Mouse (Mus musculus): ENCODE results near the gene Dchs1.
"Not testable (repeated sequence)": the region's sequence is repeated elsewhere in the genome, so short reads cannot be mapped to it uniquely, and the experiment has no call there.

The Dchs1 gene

DNA sequence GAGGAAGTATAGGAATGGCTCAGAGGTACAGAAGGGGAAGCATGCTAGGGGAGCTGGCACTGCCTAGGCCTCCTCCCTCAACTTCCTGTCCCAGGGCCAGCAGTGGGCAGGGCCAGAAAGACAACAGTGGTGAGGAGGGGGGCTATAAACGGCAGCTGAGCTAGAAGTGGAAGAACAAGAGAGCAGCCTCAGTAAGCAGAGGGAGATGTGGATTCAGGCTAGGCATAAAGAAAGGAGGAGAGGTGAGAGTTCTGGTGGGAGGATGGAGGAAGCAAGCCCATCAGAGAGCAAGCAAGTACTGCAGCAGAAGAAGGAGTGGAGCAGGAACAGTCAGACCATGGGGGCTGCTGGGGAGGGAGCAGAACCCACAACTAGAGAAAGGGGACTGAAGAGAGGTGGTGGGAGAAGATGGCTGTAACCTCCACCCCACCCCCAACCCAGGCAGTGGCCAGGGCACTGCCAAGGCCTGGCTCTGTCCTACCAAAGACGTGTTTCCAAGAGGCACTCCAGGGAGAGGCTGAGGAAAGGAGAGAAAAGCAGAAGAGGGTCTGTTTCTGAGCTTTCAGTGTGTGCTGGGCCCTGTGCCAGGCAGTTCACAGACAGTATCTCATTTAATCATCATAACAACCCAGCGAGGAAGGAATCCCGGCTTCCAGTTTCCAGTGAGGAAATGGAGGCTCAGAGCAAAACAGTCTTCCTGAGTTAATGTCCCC, 8.7 kb downstream of the Dchs1 start:
- peak; percentile 36 for DNase-seq

DNA sequence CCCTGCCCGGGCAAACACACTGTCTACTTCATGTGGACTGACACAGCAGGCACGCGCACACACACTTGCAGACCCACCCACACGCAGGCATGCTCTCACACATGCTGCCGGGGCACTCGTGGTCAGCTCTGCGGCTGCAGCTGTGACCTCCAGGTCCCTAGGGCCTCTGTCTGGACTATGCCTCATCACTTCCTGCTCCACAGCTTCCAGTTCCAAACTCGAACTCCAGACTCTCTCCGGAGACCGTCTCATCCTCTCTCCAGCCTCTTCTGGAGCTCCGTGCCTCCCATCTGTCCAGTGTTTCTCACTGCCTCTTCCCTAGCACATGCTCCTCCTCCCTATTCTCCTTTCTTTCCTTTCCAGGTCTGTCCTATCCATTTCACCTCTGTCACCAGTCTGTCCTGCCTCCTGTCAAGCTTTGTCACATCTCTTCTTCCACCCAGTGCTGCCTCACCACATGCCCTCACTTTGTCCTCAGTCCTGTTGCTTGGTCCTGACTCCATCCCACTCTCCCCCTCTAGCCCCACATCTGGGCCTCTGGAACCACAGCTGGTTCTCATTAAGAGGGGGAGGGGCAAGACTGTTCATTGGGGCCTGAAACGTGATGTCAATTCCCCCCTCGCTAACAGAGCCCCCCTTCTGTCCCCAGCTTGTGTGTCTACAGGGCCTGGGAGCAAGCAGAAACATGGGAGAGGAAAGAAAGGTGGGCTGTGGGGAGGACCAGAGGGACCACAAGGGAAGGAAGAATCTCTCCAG, 9.5 kb downstream of the Dchs1 start:
- peak; percentile 67 for DNase-seq

DNA sequence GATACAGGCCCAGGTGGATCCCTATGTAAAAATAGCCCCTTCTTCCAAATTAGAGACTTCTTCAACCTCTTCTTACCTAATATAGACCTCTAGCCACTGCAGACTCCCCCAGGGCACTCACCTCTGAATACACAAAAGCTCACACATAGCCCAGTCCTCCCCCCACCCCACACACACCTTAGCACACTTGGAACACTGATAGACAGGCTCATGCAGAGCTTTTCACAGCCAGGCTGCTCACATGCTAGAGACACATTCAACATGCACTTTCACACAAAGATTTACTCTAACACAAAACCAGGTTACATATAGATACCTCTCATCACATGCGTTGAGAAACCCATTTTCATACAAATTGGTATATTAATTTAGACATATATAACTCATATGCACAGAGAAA, 10.1 kb downstream of the Dchs1 start:
- no peak for DNase-seq

DNA sequence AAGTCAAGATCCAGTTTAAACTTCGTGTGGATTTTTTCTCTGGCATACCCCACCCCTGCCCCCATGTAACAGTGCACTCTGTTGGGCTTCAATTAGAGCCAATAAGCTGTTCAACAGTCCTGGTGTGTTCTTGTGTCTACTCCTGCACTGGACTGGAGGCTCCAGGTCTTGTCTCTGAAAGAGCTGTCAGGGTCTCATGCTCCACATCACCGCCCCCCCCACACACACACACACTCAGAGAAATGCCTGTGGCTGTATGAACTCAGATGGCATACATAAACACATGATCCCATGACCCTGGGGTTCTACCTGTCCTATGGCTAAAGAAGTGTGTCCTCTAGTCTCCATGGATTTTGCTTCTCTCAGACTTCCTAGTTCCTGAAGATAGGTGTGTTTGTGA, 11.4 kb downstream of the Dchs1 start:
- DNase-seq: no peak

DNA sequence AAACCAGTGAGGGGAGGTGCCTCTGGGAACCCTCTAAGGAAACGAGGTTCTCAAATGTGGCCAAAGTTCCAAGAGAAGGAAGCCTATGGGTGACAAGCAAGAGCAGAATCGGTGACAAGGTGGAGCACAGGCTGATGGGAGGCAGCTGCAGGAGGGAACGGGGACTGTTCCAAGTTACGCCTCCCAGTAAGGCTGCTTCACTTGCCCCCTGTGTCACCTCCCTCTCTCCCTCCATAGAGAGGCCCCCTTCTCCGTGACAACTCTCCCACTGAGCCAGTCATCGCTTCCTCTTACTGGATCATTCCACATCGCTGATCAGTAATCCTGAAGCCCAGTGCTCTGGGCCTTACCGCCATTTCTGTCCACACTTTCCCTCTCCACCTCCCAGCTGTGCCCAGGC, 12.8 kb downstream of the Dchs1 start:
- DNase-seq: peak; percentile 53

DNA sequence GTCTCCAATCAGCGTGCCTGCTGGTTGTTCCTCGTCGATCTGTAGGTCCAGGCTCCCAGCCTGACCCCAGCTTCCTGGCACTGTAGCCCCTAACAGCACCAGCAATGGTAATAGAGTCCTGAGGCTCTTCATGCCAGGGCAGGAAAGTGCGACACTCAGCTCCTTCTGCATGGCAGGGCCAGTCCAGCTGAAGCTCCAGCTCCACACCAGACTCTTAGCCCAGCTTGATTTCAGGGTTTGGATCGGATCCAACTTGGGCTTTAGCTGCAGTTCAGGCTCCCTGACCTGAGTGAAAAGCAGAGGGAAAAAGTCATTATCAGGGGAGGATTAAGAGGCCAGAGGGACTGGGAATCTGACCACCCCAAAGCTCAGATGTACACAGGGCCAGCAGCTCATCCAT, 14.4 kb downstream of the Dchs1 start:
- DNase-seq: no peak

DNA sequence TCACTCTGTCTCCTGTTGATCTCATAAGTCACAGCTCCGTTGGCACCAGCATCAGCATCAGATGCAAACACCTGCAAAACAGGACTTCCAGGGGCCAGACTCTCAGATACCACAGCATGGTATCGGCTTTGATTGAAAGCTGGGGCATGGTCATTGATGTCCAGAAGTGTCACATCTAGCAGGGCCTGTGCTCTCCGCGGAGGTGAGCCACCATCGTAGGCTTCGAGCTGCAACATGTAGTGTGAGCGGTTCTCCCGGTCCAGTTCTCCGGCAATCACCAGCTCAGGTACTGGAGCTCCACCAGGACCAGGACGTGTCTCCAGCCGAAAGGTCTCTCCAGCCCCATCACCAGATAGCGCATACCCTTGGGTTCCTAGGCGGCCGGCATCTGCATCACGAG, 15.1 kb downstream of the Dchs1 start:
- no peak for DNase-seq

DNA sequence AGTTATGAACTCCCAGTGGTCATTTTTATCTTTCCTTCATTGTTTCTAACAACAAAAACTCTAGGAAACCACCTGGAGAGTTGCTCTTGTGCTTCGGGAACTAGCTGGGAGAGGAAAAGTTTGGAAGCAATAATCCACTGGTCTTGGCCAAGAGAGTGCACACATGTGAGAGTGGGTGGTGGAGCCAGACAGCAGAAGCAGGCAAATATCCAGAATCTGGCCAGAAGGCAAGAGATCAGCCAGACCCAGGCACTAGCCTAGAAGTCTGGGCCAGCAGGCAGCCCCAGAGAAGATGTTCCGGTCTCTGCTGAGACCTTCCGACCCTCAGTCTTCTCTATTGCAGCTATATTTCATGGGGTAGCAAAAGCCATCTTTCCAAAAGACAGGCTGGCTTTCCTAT, 17.5 kb downstream of the Dchs1 start:
- no peak for DNase-seq

DNA sequence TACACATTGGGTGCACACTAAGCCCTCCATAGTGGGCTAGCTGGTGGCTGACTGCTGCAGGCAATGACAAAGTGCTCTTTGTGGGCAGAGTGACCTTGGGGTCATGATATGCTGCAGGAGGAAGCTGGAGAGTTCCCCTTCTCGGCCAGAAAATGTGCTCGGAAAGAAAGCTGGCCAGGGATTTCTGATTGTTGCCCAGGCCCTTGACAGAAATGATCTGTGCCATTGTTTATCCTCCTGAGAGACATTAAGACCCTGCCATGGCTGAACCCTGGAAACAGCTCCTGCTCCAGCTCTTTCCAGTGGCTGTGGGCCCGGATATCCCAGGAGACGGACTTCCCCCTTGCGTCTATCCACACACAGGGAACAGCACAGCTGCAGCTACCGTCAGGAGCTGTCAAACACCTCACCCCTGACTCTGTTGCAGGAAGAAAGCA, 19.7 kb downstream of the Dchs1 start:
- peak; percentile 41 for DNase-seq

DNA sequence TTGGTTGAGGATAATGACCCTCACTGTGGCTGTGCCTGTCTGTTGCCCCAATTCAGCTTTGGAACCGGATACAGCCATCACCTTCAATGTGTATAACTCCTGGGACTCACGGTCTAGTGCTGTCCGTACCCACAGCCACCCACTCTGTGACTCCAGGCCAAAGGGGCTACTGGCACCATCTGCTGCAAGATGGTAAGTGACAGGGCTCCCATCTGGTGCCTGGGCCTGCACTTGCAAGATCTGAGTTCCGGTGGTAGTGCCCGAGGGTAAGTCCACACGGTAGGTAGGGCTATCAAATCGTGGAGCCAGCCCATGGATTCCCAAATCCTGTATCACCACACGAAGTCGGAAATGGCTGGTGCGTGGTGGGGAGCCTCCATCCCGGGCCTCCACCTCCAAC, 23.1 kb downstream of the Dchs1 start:
- no peak for DNase-seq

DNA sequence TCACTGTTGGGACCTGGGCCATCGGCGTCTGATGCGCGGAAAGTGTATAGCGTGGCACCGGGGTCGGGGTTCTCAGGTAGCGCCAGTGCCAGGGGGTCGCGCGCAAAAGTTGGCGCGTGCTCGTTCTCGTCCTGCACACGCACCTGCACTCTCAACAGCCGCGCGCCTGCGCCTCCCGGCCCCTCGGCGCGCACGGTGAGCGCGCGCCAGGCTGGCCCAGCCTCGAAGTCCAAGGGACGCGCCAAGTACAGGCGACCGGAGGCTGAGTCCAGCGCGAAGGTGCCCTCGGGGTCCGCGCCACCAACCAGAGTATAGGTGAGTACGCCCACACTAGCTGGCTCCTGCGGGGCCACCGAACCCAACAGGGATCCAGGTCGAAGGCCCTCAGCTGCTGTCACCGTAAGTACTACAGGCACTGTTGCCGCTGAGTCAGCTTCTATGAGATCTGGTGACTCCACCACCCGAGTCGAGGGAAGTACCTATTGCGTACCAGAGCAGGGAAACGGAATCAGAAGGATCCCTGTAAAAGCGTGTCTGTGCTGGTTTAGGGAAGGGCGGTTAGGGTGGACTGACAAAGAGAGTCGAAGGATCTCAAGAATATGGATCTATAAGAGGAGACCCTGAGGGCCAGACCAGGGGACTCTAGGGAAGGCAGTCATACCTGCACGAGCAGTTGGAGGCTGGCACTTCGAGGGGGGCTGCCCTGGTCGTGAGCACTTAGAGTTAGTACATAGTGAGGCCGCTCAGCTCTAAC, 24.8 kb downstream of the Dchs1 start:
- no peak for DNase-seq

DNA sequence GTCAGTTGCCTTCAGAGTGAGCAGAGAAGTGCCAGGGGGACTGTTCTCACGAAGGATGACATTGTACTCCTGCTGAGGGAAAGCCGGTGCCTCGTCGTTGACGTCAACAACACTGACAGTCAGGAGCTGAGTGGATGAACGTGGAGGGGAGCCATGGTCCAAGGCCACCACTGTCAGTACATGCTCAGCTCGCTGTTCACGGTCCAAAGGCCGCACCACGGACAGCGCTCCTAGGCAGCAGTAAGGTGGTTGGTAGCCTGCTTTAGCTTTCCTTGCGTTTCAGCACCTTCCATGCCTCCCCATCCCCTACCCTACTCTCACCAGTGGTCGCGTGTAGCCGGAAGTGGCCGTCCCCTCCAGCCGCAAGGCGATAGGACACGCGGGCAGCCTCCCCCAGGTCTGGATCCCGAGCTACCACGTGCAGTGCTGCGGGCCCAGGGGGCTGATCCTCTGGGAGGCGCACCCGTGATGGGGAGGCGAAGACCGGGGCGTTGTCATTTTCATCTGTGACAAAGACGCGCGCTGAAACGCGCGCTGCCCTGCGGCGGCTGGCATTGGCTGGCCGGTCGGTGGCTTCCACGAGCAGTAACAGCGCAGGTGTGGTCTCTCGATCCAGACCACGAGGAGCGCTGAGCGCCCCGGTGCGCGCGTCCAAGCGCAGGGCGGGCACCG, 25.5 kb downstream of the Dchs1 start:
- DNase-seq: no peak

DNA sequence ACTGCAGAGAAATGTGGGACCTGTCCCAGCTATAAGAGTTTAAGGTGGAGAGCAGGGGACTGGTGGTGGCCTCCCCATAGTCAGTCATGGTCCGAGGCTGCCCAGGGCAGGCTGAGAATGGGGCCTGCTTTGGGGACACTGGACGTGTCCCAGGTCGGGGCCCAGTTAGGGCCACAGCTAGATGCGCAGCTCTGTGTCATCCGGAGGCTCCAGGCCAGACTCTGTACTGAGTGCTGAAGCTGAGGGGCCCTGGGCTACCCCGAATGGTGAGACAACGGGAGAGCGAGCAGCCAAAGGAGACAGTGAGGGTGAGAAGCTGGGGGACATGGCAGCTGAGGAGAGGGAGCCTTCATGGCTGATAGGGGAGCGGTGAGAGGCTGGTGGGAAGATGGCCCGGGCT, 34.2 kb downstream of the Dchs1 start:
- no peak for DNase-seq

DNA sequence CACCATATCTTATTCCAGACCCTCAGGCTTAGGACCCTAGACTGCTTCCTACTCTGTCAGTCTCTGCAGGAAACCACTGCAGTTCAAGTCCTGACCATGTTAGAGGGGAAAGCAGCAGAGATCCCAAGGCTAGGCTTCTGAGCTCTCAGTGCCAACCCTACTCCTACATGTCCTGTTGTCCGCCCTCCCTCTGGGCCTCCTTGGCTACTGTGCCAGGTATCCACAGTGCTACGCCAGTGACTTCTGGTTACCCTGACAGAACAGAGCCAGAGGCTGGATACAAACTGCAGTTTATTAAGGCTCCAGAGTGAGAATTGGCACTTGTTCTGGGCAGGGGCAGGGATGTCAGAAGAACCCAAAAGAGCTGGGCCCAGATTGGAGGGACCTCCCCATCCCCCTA, 34.7 kb downstream of the Dchs1 start:
- no peak for DNase-seq

DNA sequence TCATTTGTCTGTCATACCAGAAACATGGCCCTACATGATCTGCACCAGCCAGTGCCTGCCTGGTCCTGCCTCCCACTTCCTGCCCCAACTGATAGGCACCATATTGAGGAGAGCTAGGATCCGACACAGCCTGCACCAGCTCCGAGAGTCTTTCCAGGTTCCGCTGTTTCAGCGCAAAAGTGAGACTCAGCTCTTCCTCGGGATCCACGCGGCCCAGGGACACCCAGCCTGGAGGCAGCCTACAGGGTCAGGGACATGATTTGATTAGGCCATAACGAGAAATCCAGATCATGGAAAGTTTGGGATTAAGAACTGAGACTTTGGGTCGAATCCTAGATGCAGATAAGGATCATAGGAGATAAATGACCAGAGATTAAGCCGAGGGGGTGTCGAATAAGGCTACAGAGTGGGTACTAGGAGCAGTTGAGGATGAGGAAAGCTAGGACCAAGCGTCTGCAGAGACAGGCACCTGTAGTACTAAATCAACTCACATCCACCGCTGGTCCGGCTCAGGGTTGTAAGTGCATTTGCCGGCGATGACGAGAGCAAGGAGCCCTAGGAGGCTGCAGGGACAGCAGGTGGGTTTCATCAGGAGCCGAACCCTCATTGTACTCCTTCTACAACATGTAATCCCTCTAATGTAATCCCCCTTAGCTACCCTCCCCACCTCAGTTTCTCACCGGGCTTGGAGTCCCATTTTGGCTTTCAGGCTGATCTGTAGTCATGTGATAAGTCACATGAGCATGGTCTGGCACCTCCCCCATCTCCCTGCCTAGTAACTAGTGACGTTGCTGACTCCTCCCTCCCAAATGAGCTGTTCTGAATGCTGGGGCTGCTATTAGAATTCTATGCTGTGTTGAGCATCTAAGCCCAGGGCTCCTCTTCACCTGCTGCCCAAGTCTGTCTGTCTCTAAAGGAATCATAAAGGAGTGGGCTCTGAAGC, 35.7 kb downstream of the Dchs1 start, which contains the start of gene Tpp1:
Gene Tpp1, minus strand, starts transcription at position 745 of the 943 bp plus-strand sequence.
- peak; percentile 98 for DNase-seq

DNA sequence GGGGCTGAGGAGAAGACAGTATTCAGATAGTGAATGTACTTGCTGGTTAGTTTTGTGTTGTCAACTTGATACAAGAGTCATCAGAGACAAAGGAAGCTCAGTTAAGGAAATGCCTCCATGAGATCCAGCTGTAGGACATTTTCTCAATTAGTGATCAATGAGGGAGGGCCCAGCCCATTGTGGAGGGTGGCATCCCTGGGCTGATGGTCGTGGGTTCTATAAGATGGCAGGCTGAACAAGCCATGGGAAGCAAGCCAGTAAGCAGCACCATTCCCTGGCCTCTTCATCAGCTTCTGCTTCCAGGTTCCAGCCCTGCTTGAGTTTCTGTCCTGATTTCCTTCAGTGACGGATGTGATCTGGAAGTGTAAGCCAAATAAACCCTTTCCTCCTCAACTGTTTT, 39.7 kb downstream of the Dchs1 start:
- DNase-seq: no peak

DNA sequence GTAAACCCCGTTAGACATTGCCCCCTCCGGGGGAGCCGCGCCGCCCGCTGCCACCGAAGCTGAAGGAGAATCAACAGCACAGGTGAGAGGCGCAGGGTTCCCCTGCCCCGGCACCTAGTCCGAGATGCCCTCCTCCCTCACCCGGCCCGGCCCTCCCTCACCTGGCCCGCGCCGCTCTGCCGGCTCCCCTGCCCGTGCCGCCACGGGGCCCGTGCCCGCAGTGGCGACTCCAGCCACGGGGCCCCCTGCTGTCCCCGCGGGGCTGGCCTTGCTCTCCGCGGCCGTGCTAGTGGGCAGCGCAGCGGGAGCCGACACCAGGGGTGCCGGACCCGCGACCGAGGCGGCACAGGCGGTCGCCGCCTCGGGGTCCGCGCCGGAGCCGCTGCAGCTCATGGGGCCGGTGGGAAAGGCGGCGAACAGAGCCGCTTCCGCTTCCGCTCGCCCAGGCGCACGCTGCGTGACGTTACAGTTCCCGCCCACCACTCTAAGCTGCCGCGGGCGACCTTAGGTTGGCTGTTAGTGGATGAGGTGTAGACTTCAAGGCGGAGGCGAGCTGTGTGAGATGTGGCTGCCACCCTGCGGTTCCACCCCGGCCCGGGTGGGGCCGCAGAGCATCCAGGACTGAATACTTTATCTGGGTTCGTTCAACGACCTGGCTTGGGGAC, 43.4 kb downstream of the Dchs1 start, which contains the start of gene Taf10:
Gene Taf10, minus strand, starts transcription at position 436 of the 665 bp plus-strand sequence.
- DNase-seq: peak; percentile 89

DNA sequence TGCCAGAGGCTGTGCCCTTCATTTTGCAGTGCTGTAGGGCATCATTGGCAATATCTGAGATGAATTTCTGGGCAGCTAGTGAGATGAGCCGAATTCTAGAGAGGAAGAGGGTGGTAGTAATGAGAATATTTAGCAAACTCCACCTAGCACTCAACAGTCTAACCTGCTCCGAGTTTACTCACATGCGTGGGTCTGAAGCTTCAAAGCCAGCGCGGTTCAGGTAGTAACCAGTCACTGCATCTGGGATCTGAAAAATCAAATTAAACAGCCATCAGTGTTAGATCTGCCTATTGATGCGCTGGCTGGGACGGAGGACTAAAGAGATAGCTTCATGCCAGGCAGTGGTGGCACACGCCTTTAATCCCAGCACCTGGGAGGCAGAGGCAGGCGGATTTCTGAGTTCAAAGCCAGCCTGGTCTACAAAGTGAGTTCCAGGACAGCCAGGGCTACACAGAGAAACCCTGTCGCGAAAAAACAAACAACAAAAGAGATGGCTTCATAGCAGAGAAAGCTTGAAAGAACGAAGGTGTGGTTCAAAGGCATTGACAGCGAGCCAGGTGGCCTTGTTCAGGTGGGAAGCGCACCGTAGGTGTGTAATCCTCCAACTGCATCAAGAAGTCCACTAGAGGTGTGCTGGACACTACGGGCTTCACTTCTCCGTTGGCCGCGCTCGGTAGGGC, 44.1 kb downstream of the Dchs1 start:
- not testable (repeated sequence) for DNase-seq

DNA sequence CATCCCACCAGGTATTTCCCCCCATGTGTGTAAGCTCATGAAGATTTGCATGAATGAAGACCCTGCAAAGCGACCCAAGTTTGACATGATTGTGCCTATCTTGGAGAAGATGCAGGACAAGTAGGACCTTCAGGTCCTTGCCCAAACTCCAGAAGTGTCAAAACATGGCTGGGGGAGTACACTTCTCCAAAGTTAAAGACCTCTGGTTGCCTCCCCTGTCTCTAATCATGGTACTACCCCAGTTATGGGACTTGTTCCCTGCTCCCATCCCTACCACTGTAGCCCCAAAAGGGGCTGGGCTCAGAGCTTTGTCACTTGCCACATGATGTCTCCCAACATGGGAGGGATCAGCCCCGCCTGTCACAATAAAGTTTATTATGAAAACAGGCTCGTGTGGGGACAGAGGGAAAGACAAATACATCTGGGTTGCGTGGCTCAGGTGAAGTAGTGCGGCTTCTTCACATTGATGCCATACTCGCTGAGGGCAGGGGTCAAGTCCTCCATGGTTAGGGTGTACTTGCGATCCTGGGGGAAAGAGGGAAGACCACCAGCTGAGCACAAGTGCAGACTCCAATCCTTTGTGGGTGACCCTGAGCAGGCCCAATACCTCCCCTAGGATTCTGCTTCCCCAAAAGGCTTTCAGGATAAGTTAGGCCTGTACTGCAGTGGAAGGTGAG, 44.8 kb downstream of the Dchs1 start:
- DNase-seq: not testable (repeated sequence)

DNA sequence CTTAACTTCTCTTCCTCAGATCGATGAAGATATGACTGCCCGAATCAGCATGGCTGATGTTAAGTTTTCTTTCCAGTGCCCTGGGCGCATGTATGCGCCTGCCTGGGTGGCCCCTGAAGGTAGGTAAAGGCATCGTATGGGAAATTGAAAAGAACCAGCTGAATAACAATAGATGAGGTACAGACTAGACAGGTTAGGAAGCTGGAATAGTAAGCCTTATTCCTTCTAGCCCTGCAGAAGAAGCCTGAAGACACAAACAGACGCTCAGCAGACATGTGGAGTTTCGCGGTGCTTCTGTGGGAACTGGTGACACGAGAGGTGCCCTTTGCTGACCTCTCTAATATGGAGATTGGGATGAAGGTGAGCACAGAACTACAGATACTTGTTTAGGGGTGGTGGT, 45.5 kb downstream of the Dchs1 start:
- no peak for DNase-seq
